Mouse (Mus musculus) layer of hippocampus, postnatal 14 days (tissue): Measurements from ENCODE around the gene Ranbp6. TPM values are rescaled to one million over a fixed set of nuclear protein-coding genes. Genes with fewer than 3 reads are reported as not detected.

ENCODE experiments used
- DNase-seq, 2 experiments: peaks; one replicate each; pipeline ENCODE4 v3.0.0; 2021 to 2022; ENCODE audit warnings: low spot score in 2 of 2, mixed read lengths in 1 of 2
- long read RNA-seq, 2 experiments: library from polyadenylated mRNA; stranded (forward); transcript quantifications; one replicate each; pipeline ENCODE4 v2.0.0; 2021
- total RNA-seq, 2 experiments: library from RNA; stranded (reverse); gene quantifications; 2 replicates each; pipeline ENCODE4 v1.2.3; 2021

Gene Ranbp6
- total RNA-seq = 10 to 100 TPM; 30.0 to 32.1 TPM
- long read RNA-seq, experiment 1, full-length matches to known transcripts = 28 of 28 reads
- long read RNA-seq, experiment 1, partial matches to known transcripts = 0 of 28 reads
- long read RNA-seq, experiment 1, other reads (novel, unspliced or antisense) = 0 of 28 reads
- long read RNA-seq, experiment 2, full-length matches to known transcripts = 26 of 26 reads
- long read RNA-seq, experiment 2, partial matches to known transcripts = 0 of 26 reads
- long read RNA-seq, experiment 2, other reads (novel, unspliced or antisense) = 0 of 26 reads

- peak; percentile 91 to 93 for DNase-seq
These were observed at the start of gene Ranbp6 for GRCm38 (mm10) chr19:29812581-29813460. Gene Ranbp6, minus strand, starts transcription at chr19:29812974.

GRCm38 (mm10) chr19:29860816-29861215 is 48.0 kb upstream of the Ranbp6 start:
- DNase-seq = no peak

- DNase-seq = no peak
These were observed 44.5 kb upstream of the Ranbp6 start for GRCm38 (mm10) chr19:29857267-29857666.

DNA sequence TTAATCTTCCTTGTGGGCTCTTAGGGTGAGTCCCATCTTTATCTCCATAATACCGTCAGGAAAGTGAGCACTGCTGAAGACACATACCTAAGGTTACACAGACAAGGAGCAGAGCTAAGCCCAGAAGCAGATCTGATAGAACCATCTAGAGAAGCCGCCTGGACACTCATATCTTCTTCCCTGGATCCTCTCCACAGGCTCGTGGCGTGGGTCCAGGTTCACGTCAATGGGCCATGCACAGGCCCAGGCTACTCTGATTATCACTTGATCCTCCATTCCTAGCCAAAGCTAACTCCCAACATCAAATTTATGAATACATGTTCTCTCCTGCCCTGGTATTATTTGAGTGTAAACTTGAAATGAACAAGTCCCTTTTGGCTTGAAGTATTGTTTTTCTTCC is 40.9 kb upstream of the Ranbp6 start:
- DNase-seq = no peak

DNA sequence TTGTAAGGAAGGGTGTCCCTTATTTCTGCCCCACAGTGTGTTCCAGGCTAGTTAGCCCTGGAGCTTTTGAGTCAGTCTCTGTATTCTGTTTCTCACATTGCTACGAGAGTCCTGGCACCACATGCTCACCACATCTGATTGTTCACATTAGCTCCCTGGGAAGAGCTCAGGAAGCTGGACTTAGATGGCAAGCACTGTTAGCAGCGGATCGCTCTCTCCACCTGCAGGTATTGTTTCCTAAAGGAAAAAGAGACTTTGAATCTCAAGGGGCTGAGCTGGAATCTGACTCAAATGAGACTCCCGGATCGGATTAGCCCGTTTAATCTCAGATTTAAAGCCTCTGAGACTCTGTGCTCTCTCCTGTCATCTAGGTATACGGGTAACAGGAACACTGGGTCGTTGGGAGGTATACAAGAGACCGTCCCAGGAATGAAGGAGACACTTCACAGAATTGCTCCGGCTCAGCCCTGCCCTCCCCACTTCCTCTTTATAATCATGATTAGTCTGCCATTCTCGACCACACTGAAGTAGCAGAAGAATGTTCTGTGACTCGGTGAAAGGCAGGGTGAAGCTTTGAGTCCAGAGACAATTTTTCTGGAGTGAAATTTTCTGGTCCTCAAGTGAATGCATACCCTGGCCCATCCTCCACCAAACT is 38.4 kb upstream of the Ranbp6 start:
- DNase-seq = no peak

DNA sequence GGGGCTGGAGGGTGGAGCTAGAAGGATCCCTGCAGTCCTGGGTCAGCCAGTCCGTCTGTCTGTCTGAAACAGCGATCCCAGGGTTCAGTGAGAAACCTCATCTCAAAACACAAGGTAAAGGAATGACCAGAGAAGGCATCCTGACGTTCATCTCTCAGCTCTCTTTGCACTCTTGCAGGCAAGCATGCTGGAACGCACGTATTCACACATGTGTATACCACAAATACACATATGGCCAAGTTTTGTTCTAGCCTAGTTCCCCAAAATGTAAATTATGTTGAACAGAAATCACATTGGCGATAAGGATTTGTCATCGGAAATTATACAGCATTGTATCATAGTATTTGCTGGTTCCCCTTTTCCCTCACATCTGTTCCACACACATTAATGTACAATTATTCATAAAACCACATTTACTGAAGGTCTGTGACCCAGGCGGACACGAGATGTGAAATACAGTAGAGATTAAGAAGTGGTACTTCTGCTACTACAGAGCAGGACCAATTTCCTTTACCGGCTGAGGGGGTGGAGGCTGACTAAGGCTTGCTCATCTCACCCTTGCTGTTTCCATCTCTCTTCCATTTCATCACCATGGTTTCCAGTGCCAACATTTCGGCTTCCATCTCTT is 37.3 kb upstream of the Ranbp6 start:
- no peak for DNase-seq

- peak; percentile 48 to 62 for DNase-seq
These were observed 31.4 kb upstream of the Ranbp6 start for GRCm38 (mm10) chr19:29844036-29844661.

DNA sequence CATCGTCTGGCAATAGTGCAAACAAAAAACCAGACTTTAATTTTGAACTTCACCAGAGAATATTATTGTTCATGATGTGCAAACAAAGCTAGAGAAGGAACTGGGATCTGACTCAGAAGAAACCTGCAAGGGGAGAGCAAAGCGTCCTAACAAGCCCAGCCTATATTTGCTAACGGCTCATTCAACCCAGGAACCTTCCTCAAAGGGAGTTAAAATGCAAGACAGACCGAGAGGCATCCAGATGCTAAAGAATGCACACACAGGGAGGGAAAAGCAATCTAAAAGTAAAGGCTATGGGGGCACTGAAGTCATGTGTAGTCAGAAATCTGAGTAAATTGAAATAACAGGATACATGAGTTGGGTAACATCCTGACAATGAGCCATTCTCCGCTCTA is 30.9 kb upstream of the Ranbp6 start:
- no peak for DNase-seq

DNA sequence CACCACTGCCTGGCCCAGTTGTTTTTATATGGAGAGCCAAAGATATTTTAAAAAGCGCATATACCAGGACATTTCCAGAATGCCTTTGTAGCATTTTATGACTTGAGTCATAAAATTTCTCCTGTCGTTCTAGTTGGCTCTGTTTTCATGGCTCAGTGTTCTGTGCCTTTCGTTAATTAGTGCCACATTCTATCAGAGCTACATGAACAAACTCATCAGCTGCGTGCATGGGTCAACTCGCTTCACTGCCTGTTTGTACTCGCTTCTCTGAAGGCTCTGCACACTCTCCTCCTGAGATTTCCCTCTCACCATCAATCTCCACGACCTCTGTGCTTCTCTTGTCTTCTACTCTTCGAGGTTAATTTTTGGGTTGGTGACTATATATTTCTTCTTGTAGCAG is 30.2 kb upstream of the Ranbp6 start:
- DNase-seq = no peak

DNA sequence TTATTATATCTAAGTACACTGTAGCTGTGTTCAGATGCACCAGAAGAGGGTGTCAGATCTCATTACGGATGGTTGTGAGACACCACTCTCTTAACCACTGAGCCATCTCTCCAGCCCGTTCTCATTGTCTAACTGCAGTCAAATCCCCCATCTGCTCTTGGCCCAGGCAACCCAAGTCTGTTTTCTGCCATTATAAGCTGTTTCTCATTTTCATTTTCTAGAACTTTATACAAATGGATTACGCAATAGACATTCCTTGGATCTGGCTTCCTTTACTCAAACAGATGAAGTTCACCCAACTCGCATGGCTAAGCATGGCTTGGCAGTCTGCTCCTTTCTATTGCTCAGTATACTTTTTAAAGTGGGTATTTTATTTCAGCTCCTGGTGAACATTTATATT is 27.9 kb upstream of the Ranbp6 start:
- DNase-seq = peak in 1 of 2 experiments; percentile 52

DNA sequence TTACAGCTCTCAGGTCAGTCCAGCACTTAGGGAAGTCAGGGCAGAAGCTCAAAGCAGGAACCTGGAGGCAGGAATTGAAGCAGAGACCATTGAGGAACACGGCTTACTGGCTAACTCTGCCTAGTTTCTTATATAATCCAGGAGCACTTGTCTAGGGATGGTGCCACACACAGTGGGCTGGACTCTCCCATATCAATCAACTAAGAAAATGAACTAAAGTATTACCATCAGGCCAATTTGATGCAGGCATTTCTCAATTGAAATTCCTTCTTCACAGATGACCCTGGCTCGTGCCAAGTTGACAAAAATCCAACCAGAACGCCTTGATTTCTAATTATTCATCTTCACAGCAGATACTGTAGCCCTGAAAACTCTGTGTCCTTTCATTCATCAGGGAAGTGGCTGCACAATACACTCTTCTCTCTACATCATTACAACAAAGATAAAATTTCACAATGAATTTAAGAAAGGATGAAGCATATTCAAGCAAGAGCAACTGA is 25.9 kb upstream of the Ranbp6 start:
- no peak for DNase-seq

GRCm38 (mm10) chr19:29838171-29838570 is 25.4 kb upstream of the Ranbp6 start:
- no peak for DNase-seq

DNA sequence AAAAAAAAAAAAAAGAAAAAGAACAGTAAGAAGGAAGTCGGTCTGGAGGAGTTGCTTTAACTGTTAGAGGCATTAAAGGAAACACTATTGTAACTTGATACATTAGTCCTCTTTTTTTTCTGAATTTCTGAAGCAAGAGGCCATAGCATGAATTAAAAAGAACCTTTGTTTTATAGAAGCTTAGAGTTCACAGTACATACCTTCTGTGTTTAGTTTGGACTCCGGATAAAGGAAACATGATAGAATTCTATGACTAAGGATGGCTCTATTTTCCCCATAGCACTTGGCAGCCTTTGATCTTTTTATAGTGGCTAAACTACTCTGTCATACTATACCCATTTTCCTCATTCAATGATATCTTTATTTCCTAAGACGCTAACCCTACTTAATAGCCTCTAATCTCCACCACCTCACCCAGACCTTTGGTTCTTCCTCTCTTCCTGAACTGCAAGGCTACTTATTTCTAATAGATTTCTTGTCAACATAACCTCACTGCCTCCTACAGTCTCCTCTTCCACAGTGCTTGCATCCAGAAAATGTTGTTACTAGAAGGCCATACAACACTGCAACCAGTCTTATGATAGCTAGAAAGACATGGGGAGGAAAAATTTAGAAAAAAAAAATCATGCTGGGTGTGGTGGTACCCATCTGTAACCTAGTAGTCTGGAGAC is 22.7 kb upstream of the Ranbp6 start:
- no peak for DNase-seq

GRCm38 (mm10) chr19:29830911-29831310 is 18.1 kb upstream of the Ranbp6 start:
- DNase-seq = no peak

GRCm38 (mm10) chr19:29828558-29828957 is 15.8 kb upstream of the Ranbp6 start:
- no peak for DNase-seq

GRCm38 (mm10) chr19:29826686-29827085 is 13.9 kb upstream of the Ranbp6 start:
- DNase-seq = peak in 1 of 2 experiments; percentile 56

- DNase-seq = no peak
These were observed 12.2 kb upstream of the Ranbp6 start for GRCm38 (mm10) chr19:29825003-29825402.

DNA sequence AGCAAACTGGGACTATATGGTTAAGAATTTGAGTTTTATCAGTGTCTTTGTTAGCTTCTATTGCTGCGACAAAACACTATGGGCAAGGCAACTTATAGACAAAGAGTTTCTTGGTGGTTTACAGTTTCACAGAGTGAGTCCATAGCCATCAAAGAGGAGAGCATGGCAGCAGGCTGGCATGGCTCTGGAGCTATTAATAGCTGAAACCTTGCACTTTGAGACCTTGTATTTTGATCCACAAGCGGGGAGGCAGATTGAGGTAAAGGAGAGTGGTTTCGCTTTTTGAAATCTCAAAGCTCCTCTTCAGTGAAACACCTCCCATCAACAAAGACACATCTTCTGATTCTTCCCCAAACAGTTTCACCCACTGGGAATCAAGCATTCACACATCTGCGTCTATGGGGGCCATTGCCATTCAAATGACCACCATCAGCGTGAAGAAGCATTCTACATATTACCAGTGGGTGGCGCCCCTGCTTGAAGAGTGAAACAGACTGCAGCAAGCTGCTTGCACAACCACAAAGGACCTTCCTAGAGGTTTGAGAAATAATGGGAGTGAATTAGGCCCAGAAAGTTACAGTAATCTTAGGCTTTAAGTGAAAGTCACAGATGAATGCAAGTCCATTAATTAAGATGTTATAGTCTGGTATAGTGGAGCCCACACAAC is 11.4 kb upstream of the Ranbp6 start:
- DNase-seq = peak in 1 of 2 experiments; percentile 33

DNA sequence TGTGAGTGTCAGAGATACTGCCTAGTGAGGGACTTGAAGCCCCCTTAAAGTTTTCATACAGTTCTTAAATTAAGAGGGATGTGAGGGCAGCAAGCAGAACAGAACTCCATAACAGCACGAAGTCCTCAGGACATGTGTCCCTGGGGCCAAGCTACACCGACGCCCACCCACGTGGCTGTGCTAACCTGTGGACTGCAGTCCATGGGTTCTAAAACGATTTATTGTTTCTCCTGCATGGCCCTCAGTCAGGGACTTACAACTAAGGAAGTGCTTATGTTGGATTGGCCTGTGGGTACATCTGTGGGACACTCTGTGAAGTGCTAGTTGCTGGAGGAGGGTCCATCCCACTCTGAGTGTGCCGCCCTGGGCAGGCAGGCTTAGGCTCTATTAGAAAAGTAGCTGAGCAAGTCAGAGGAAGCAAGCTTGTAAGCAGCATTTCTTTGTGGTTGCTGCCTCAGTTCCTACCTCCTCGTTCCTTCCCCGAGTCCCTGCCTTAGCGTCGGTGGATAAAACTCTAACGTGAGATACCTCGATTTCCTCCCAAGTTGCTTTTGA is 10.8 kb upstream of the Ranbp6 start:
- no peak for DNase-seq
